10 mouse cellular contexts compared by ENCODE assay signal in the genomic region with DNA sequence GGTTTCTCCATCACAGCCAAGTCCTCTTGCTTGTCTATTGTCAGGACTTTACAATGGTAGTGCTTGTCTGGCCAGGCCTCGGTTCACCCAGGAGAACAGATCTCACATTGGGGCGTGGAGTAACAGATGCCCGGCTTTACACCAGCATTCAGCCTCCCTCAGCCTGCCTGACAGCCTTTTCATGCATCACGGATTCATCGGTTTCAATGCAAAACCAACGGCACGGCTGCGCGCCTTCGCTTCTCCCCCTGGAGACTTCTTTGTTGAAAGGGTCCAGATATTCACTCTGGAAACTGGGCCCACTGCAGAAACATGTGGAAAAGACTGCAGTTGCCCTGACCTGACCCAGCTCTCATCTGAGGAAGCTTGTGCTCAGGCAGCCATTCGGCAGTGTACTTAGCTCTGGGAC.
DNase-seq lines count a peak whose midpoint lies in the region; ATAC-seq and TF ChIP-seq lines count a peak whose summit lies in the region.
"Had no signal": no experiment of that assay in that cellular context is flagged by ENCODE, and none has a peak within 500 bp of the region (broad histone marks: within the 10 kb centered on the region; RNA-seq: fewer than 3 reads in every experiment).

No protein-coding gene starts in this region.

- H3K9ac ChIP-seq in CH12.LX (ENCODE audit: insufficient read depth, low read depth): no peak overlapping the region
- H3K9ac ChIP-seq in midbrain, embryonic 13.5 days (replicated peaks): no peak overlapping the region
- H3K9ac ChIP-seq: heart, embryonic 13.5 days had no signal

- 12% methylated on average over 11 of the region's 11 CpGs for WGBS in midbrain, embryonic 13.5 days

- no peak overlapping the region for H3K4me3 ChIP-seq in CH12.LX (replicated peaks in 1 of 3; ENCODE audit: low read depth in 2 of 3, low read length in 2 of 3, poor library complexity in 1 of 3)
- no peak overlapping the region for H3K4me3 ChIP-seq in midbrain, embryonic 13.5 days (replicated peaks)
- H3K4me3 ChIP-seq: heart, embryonic 13.5 days had no signal

- in situ Hi-C loops in CH12.LX (cut with MboI; ENCODE audit: low pct_ligation_motif_present, low pct_unique_long_range_greater_than_20kb, low sequenced_read_pairs): no loop called here

- peak; percentile 12 for DNase-seq in CH12.LX (ENCODE audit: extremely low read depth)
- peak; percentile 23 to 27 for DNase-seq in cerebellum, postnatal 25 days
- DNase-seq in frontal cortex, postnatal 36 days (ENCODE audit: low spot score in 2 of 2): peak; percentile 13 to 23
- no peak for DNase-seq in yolk sac, embryonic 10.5 days (ENCODE audit: low spot score)
- no peak for DNase-seq in gastrocnemius, postnatal 25 days
- no peak for DNase-seq in kidney, adult 18-20 months
- DNase-seq in kidney, adult 8-10 months: no peak
- DNase-seq: thymus, adult 2 months had no signal

- TF ChIP-seq RAD21 in CH12.LX (IDR thresholded peaks at IDR 0.05; ENCODE audit: low read depth, low read length): no peak

- H3K27ac ChIP-seq in CH12.LX (ENCODE audit: insufficient read depth, low read depth): no peak overlapping the region
- H3K27ac ChIP-seq in midbrain, embryonic 13.5 days: peak overlapping the region; percentile 90
- H3K27ac ChIP-seq: heart, embryonic 13.5 days had no signal

- peaks cover 0 to 6% of the 10 kb centered on the region in 2 experiments; a peak in 2 of 4 replicates for H3K4me1 ChIP-seq in CH12.LX (ENCODE audit: control insufficient read depth in 1 of 2, insufficient read depth in 2 of 2)
- H3K4me1 ChIP-seq in midbrain, embryonic 13.5 days (replicated peaks): peaks cover 26% of the 10 kb centered on the region
- H3K4me1 ChIP-seq: heart, embryonic 13.5 days had no signal

- dilution Hi-C loops in CH12.LX (cut with MboI; ENCODE audit: extremely low pct_ligation_motif_present, extremely low pct_unique_long_range_greater_than_20kb, low sequenced_read_pairs): no loop called here

- no peaks in the 10 kb centered on the region for H3K27me3 ChIP-seq in CH12.LX (replicated peaks)
- H3K27me3 ChIP-seq in midbrain, embryonic 13.5 days: no peaks in the 10 kb centered on the region
- H3K27me3 ChIP-seq: heart, embryonic 13.5 days had no signal

- TF ChIP-seq POLR2A in CH12.LX (IDR thresholded peaks at IDR 0.05; ENCODE audit: low read depth, low read length): no peak

- TF ChIP-seq EP300 in CH12.LX (IDR thresholded peaks at IDR 0.05; ENCODE audit: low read length): no peak

- H3K79me2 ChIP-seq in CH12.LX (replicated peaks; ENCODE audit: control insufficient read depth, extremely low read depth, insufficient read depth, poor library complexity, severe bottlenecking): no peaks in the 10 kb centered on the region

- no peak for TF ChIP-seq CTCF in CH12.LX (conservative IDR thresholded peaks at IDR 0.05 in 1 of 2, IDR thresholded peaks at IDR 0.05 in 1 of 2; ENCODE audit: low read depth in 2 of 2, low read length in 2 of 2)

- ATAC-seq in midbrain, embryonic 13.5 days: peak; percentile 94

- no peaks in the 10 kb centered on the region for H3K36me3 ChIP-seq in CH12.LX (replicated peaks in 1 of 2; ENCODE audit: control insufficient read depth in 1 of 2, insufficient read depth in 1 of 2, low read length in 1 of 2)
- no peaks in the 10 kb centered on the region for H3K36me3 ChIP-seq in midbrain, embryonic 13.5 days
- H3K36me3 ChIP-seq: heart, embryonic 13.5 days had no signal

- H3K9me3 ChIP-seq in CH12.LX (replicated peaks; ENCODE audit: low read length): no peaks in the 10 kb centered on the region
- no peaks in the 10 kb centered on the region for H3K9me3 ChIP-seq in midbrain, embryonic 13.5 days
- H3K9me3 ChIP-seq: heart, embryonic 13.5 days had no signal

- H3K4me2 ChIP-seq in CH12.LX (ENCODE audit: insufficient read depth, low read depth, poor library complexity, severe bottlenecking): peak overlapping the region; percentile 31; the same call in 1 of the 2 replicates
- H3K4me2 ChIP-seq in midbrain, embryonic 13.5 days (replicated peaks): peak overlapping the region; percentile 22
- H3K4me2 ChIP-seq: heart, embryonic 13.5 days had no signal

TF ChIP-seq in CH12.LX, 34 proteins besides CTCF, POLR2A, EP300 and RAD21:
- TF ChIP-seq POLR2AphosphoS2 (IDR thresholded peaks at IDR 0.05; ENCODE audit: low read depth, low read length): no peak
- TF ChIP-seq JUND (conservative IDR thresholded peaks at IDR 0.05; ENCODE audit: low read depth, low read length): no peak
- no peak for TF ChIP-seq SMC3 (IDR thresholded peaks at IDR 0.05; ENCODE audit: low read depth, low read length)
- no peak for TF ChIP-seq ETS1 (conservative IDR thresholded peaks at IDR 0.05; ENCODE audit: low read depth, low read length)
- no peak for TF ChIP-seq IRF4 (IDR thresholded peaks at IDR 0.05; ENCODE audit: low read depth, low read length)
- TF ChIP-seq MAX (IDR thresholded peaks at IDR 0.05; ENCODE audit: low read length): no peak
- TF ChIP-seq UBTF (IDR thresholded peaks at IDR 0.05; ENCODE audit: low read depth, low read length): no peak
- no peak for TF ChIP-seq MEF2A (IDR thresholded peaks at IDR 0.05; ENCODE audit: borderline replicate concordance, low read depth, low read length)
- TF ChIP-seq HCFC1 (IDR thresholded peaks at IDR 0.05; ENCODE audit: low read depth, low read length): no peak
- TF ChIP-seq USF2 (conservative IDR thresholded peaks at IDR 0.05; ENCODE audit: low read depth, low read length): no peak
- no peak for TF ChIP-seq MXI1 (IDR thresholded peaks at IDR 0.05; ENCODE audit: low read depth, low read length)
- TF ChIP-seq NRF1 (IDR thresholded peaks at IDR 0.05; ENCODE audit: low read depth, low read length): no peak
- no peak for TF ChIP-seq JUN (IDR thresholded peaks at IDR 0.05; ENCODE audit: insufficient read depth, low read depth, low read length)

Comparison
In these comparisons a context has a peak if more than half of its experiments do, and no peak if none do; other contexts are left out.
1. DNase-seq: peak in CH12.LX (single experiment), cerebellum, postnatal 25 days (2 of 2) and frontal cortex, postnatal 36 days (2 of 2); none in yolk sac, embryonic 10.5 days (single experiment), gastrocnemius, postnatal 25 days (single experiment), kidney, adult 18-20 months (single experiment) and kidney, adult 8-10 months (0 of 2).